Mouse (Mus musculus): ENCODE data around the gene Ankle2. TPM values are rescaled to one million over a fixed set of nuclear protein-coding genes. Genes with fewer than 3 reads are reported as not detected.
A peak's percentile ranks its signal among the peaks of the same experiment; 100 is the strongest.

The Ankle2 gene
- 40.9 and 44.1 TPM in 2 replicates for total RNA-seq (2015)
- total RNA-seq (2017), result 52.5 and 52.6 TPM in 2 replicates

DNA sequence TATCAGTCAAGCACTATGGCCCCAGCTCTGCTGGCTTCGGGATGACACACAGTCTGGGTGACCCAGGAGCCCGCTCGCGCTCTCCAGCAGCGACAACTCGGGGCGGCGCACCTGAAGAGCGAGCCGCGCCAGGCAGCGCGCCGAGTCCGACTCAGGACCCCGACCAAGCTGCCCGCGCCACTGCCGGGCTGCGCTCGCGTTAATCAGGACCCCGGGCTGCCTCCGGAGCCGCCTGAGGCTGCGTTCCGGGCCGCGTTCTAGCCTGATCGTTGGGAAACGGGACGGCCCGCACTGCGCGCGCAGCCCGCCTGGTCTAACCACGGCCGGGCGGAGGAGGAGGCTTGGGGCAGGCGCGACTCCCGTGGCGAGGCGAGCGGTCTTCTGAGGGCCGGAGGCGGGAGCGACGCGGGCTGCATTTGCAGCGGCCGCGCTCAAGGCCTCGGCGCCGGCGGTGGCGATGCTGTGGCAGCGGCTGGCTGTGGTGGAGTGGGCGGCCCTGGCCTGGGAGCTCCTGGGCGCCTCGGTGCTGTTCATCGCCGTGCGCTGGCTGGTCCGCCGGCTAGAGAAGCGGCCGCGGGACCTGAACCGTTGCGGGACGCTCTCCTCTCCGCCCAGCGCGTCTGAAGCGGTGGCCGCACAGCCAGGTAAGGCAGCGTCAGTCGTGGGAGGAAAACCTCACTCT, at the start of gene Ankle2:
Ankle2 (plus strand) TSS at position 225 of the 682 bp plus-strand sequence.
- peak; percentile 90 for ATAC-seq (replicated peaks; ENCODE audit: poor library complexity)

DNA sequence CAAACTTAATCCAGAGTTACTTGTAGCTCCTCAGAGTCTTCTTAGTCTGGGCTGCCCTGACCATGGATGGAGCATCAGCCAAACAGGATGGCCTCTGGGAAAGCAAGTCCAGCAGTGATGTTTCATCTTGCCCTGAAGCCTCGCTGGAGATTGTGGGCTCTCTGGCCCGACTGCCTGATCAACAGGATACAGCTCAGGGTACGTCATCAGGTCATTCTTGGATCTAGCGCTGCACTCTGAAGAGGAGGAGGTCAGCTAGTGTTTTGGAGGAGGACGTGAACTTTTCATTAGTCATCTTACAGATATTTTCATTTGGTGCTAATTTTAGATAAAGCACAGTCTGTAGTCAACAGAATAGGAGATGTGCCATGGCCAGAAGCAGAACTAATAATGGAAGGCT, 49.1 kb upstream of the Ankle2 start:
- ATAC-seq (replicated peaks; ENCODE audit: poor library complexity), result no peak

DNA sequence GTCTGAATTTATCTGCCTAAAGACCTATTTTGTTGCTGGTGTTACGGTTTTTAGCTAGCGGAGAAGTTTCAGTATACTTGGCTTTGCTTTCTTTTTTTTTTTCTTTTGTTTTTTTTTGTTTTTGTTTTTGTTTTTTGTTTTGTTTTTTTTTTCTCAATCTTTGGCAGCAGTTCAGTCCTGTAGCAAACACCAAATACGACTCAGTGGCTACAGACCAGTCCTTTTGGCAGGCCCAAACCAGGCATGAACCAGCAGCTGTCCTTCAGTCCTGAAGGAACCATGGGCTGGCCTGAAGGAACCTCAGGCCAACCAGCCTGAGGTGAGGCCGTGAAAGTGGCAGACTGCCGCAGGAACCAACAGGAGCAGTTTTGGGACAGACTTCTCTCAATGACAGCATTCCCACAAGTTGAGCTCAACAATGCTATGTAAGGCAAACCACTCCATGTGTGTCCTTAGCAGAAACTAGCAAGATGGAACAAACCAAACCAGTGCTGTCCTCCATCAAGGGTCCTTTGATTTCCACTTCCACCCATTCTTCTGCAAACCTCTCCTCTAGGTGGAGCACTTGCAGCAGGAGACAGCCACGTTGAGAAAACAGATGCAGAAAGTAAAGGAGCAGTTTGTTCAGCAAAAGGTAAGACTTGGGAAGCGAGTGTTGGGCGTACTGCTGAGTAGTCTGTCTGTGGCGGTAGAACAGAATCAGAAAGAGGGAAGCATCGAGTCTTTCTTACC, 27.5 kb upstream of the Ankle2 start:
- peak; percentile 77 for ATAC-seq (replicated peaks; ENCODE audit: poor library complexity)

DNA sequence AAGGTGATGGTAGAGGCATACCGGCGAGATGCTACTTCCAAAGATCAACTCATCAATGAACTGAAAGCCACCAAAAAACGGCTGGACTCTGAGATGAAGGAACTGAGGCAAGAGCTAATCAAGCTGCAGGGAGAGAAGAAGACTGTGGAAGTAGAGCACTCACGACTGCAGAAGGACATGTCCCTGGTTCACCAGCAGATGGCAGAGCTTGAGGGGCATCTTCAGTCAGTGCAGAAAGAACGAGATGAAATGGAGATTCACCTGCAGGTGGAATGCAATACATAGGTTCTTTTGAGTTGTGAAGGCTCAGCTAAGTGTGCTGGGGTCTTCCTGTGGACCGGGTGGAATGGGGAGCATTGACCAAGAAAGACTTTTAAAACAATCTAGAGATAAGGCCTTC, 26.0 kb upstream of the Ankle2 start:
- ATAC-seq (replicated peaks; ENCODE audit: poor library complexity), result peak; percentile 82

DNA sequence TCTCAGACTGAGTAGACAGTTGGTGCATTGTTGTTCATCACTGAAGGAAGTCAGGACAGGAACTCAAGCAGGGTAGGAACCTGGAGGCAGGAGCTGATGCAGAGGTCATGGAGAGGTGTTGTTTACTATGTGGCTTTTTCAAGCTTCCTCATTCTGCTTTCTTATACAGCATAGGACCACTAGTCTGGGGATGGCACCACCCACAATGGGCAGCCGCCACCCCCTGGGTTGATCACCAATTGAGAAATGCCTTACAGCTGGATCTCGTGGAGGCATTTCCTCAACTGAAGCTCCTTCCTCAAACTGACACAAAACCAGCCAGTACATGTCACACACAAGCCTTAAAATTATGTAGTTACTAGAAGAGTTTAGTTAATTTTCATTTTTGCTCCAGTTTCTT, 19.5 kb upstream of the Ankle2 start:
- ATAC-seq (replicated peaks; ENCODE audit: poor library complexity), result peak; percentile 98

DNA sequence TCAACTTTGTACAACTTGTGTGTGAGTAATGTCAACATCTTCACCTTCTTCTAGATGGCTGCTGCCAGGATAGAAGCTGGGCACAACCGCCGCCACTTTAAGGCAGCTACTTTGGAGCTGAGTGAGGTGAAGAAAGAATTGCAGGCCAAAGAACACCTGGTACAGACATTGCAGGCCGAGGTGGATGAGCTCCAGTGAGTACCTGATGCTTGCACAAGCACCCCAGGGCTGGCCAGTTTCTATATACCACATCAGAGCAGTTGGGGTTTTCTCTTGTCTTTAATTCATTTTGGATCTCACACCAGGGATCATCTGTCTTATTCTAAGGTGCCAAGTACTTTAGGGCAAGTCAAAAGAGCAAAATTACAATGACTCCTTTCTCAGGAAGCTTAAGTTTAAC, 14.0 kb upstream of the Ankle2 start:
- no peak for ATAC-seq (replicated peaks; ENCODE audit: poor library complexity)

DNA sequence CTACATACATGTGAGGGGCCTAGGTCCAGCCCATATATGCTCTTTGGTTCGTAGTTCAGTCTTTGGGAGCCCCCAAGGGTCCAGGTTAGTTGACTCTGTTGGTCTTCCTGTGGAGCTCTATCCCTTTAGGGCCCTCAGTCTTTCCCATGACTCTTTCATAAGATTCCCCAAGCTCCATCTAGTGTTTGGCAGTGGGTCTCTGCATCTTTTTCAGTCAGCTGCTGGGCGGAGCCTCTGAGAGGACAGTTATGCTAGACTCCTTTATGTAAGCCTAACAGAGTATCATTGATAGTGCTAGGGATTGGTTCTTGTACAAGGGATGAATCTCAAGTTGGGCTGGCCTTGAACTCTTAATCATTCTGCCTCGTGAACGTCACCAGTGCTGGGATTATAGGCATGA, 10.5 kb upstream of the Ankle2 start:
- ATAC-seq (replicated peaks; ENCODE audit: poor library complexity), result peak; percentile 29; the same call in 1 of the 2 replicates

DNA sequence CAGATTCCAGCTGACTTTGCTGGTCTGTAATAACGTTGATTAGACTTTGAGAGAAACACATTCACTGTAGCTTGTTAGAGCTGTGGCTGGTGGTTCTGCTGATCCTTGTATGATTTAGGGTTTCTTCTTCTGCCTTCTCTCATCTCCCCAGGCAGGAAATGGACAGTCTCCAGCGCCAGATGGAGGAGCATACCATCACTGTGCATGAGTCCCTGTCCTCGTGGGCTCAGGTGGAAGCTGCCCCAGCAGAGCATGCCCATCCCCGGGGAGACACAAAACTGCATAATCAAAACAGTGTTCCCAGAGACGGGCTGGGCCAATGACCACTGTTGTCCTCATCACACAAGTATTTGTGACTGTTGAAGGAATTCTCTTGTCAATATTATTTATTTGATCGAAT, 8.0 kb upstream of the Ankle2 start:
- ATAC-seq (replicated peaks; ENCODE audit: poor library complexity), result no peak

DNA sequence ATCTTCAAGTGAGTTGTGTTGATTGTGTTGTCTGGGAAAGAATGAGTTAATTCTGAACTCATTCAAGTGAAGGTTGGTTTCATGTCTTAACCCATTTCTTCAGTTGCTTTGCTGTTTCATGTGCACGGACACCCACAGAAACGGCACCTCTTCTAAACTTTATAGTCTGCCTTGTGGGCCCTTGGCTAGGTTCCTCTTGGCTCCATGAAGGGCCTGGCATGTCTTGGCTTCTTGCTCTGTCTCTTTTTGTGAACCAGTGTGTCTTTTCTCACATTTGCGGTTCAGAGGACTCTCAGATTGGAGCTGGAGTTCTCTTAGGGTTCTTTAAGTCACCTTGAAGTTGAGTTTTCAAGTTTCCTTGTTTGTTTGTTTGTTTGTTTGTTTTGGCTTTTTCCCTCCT, 5.7 kb upstream of the Ankle2 start:
- ATAC-seq (replicated peaks; ENCODE audit: poor library complexity), result no peak

DNA sequence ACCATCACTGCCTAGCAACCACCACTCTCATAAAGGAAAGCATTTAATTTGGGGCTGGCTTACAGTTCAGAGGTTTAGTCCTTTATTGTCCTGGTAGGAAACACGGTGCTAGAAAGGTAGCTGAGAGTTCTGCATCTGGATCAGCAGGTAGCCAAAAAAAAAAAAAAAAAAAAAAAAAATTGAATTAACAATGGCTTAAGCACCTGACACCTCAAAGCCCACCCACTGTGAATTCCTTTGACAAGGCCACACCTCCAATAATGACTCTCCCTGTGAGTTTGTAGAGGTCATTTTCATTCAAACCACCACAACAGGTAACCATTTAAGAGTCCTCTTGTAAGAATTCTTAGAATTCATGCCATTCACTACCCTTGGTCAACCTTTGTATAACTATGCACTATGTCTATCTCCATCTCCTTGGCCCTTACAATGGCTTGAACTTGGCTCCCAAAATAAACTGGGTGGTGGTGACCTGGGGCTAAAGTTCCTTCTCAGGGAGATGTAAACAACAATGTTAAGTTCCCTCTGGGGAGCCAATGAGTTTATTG, 3.4 kb upstream of the Ankle2 start:
- no peak for ATAC-seq (replicated peaks; ENCODE audit: poor library complexity)

DNA sequence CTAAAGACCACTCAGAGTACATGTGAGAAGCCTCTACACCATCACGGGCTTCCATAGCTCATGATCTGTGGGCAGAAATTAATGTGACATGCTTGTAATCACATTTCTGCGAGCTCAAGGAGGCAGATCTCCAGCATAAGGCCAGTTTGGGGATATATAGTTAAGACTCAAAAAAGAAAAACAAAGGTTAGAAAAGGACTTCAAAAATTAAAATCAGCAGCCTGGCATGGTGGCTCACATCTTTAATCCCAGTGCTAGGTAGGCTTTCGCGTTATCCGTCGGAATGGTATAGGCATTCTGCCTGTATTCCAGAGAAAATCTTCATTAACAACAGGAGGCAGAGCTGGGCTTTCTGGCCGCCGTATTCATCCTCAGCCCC, 414 bp upstream of the Ankle2 start:
- no peak for ATAC-seq (replicated peaks; ENCODE audit: poor library complexity)

DNA sequence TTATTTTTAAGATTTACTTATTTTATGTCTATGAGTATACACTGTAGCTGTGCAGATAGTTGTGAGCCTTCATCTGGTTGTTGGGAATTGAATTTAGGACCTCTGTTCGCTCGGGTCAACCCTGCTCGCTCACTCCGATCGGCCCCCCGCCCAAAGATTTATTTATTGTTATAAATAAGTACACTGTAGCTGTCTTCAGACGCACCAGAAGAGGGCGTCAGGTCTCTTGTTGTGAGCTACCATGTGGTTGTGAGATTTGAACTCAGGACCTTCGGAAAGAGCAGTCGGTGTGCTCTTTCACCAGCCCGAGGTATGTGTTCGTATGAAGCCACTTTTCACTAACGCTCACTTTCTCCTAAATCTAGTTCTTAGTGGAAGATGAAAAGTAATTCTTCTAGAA, 834 bp downstream of the Ankle2 start:
- no peak for ATAC-seq (replicated peaks; ENCODE audit: poor library complexity)

DNA sequence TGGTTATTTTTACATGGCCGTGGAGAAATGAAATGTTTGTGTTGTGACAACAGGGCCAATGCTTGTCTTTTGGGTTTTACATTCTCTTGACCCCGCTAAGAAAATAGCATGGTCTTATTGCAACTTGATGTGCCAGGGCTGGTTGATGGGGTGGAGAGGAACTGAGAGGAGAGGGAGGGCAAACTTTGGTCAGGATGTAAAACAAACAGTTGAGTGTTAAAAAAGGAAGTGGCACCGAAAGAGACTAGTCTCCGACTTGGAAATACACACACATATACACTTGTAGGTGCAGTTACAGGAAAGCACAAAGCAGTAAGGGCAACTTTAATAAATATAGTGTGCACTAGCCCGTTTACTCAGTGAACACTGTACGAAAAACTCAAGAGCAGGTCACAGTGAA, 1.5 kb downstream of the Ankle2 start:
- ATAC-seq (replicated peaks; ENCODE audit: poor library complexity), result peak; percentile 36

DNA sequence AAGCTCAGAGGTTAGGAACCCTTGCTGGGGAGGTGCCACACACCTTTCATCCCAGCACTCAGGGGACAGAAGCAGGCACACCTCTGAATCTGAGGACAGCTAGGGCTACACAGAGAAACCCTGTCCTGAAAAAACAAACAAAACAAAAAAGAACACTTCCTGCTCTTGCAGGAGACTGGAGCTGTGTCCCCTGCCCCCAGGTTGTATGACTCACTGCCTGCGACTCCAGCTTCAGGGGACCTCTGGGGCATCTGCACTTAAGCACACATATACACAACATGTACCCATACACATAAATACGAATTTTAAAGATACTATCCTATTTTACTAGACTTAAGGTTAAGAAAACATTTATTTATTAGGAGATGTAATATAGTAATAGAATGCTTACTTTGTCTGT, 13.3 kb downstream of the Ankle2 start:
- ATAC-seq (replicated peaks; ENCODE audit: poor library complexity), result no peak

DNA sequence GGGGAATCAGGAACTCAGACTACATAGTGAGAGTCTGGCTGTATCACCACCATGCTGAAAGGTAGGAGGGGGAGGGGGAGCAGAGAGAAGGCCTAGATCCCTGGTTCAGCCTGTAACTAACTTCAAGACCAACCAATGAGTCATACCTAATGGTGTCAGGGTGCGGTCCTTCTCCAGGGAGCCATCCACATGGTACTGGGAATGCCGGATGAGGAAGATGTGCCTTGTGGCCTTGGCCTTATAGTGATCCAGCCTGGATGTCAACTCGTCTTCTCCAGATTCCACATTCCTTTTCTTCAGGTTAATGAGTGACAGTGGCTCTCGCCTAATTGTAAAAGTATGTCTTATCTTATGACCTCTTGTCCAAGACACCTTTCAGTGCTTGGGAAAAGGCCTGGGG, 36.1 kb downstream of the Ankle2 start:
- no peak for ATAC-seq (replicated peaks; ENCODE audit: poor library complexity)

DNA sequence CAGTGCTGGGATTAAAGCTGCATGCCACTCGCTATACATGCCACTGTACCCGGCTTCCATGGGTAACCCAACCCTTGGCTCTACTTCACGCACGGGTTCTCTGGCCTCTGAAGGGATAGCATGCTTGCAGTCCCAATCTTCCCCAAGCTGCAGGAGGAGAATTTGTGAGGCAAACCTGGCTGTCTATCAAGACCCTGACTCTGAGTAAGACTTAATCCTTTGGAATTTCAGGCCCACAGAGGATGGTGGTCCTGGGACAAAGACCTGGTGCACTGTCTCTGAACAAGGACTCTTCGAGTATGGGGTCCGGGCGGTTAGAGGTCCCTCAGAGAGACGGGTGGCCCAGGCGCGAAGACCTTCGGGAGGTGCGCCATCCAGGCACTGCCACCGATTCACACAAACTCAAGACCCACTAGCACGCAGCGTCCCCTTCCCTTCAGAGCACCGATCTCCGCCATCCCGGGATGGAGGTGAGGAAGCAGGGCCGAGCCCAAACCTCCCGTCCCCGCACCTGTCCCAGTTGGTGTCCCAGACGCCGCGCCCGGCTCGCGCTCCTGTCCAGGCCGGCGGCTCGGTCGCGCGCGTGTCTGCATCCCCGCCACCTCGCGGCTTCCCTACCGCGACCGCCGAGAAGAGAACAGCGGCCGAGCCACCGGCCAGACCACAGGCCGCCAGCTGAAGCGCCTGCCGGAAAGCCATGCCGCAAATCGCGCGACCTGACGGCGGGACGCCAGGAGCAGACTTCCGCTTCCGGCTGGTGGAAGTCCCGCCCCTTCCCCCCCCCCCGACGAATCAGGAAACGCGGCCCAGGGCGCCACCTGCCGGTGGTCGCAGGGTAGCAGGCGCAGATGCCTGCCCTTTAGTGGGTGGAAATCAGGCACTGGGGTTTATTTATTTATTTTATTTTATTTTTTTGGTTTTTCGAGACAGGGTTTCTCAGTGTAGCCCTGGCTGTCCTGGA, 38.6 kb downstream of the Ankle2 start, which contains the start of gene Pgam5:
Pgam5 (minus strand) TSS at position 773 of the 961 bp plus-strand sequence.
- ATAC-seq (replicated peaks; ENCODE audit: poor library complexity), result peak; percentile 93

DNA sequence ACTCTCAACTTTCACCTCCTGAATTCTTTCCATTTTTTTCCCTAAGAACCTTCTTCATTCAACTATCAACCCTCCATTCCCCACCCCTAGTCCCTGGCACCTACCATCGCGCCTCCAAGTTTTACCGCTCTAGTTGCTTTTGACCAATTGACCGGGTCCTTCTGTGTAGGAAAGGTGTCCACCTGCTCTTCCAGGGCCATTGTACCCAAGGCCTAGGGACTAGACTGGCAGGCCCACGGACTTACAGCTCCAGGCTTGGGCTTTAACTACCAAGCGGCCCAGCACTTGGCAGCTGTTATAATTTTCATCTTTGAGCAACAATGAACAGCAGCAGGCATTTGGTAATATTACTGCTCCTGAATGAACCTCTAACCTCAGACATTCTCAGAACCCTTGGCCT, 39.4 kb downstream of the Ankle2 start:
- no peak for ATAC-seq (replicated peaks; ENCODE audit: poor library complexity)

DNA sequence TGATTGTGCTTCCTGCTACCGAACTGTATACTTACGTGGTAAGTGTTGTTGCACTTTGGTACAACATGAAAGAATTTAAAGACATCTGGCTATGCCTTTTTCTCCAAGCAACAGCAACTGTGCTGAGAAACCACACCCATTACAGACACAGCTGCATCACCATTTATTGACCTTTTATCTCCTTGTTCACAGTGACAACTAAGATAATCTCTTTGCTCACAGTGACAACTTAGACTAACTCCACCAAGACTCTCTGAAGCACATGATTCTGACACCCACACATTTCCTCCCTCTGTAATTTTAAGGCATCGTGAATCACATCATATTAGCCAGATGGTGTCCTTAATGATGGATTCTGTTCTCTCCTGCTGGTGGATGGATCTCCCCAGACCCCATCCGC, 43.3 kb downstream of the Ankle2 start:
- peak; percentile 54 for ATAC-seq (replicated peaks; ENCODE audit: poor library complexity)

DNA sequence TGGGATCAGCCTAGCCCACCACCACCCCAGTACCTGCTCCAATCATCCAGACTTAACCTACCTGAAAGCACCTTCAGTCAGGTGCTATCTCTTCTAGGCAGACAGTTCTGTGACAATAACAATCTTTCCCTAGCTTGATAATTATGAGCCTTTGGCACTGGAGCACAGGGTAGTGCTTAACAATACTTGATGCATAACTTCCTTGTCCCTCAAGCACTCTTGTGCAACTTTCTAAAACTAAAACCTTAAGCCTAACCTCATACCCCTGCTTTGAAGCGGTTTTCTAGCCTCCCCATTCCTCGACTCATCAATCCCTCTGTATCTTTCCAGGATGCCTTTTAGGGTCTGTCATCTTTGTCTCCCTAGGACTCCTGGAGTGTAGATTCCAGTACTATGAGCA, 44.0 kb downstream of the Ankle2 start:
- ATAC-seq (replicated peaks; ENCODE audit: poor library complexity), result no peak

DNA sequence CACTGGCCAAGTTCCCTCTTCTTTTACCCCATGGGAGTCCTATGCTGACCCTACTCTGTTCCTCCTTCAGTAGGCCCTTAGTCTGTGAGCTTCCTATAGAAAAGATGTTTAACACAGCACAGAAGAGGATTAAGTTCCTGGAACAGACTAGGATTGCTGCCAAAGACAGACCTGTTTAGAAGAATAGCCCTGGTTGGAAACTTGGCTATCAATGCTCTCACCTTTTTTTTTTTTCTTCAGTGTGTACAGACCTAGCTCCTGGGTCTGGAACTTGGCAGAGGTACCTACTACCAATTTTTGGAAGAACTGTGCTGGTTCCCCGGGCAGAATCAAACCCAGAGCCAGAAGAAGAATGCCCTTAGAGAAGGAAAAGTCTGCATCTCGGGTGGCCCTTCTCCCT, 45.6 kb downstream of the Ankle2 start:
- ATAC-seq (replicated peaks; ENCODE audit: poor library complexity), result no peak

DNA sequence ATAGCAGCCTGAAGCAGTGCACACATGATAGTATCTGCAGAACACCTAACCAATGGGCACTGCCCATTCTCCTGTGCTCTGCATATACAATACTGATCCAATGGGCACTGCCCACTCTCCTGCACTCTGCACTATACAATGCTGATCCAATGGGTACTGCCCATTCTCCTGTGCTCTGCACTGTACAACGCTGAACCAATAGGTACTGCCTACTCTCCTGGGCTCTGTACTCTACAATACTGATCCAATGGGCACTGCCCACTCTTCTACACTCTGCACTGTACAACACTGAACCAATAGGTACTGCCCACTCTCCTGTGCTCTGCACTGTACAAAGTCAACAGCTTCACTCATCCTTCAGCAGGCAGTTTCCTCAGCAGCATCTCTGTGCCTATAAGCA, 46.1 kb downstream of the Ankle2 start:
- ATAC-seq (replicated peaks; ENCODE audit: poor library complexity), result no peak
